Mouse (Mus musculus) heart, adult 2 months (tissue): ENCODE results near the gene Slc24a1.

Experiments used
- CTCF ChIP-seq: fragments of 200-600 bp; IDR thresholded peaks from 2 replicates; pipeline ENCODE4 v1.8.1; 2022; ENCODE audit warnings: antibody characterized with exemption, mild to moderate bottlenecking, moderate library complexity
- EP300 ChIP-seq: fragments of 200-500 bp; IDR thresholded peaks from 2 replicates; pipeline ENCODE4 v1.6.1; 2011; ENCODE audit warnings: low read depth, low read length, control low read depth; ENCODE audit not compliant: insufficient read depth
- POLR2A ChIP-seq: fragments of 200-500 bp; IDR thresholded peaks from 2 replicates; pipeline ENCODE4 v1.6.1; 2011; ENCODE audit warnings: mild to moderate bottlenecking, low read depth, low read length, control low read depth; ENCODE audit not compliant: insufficient read depth

GRCm38 (mm10) chr9:64939790-64940189 lies 11.6 kb downstream of the Slc24a1 start:
- TF ChIP-seq POLR2A (no peak), CTCF (no peak), EP300 (no peak)
